Mouse (Mus musculus) thymus, adult 2 months (tissue): ENCODE data around the gene N4bp1.

ENCODE experiments used
- CTCF ChIP-seq: fragments of 200-500 bp; IDR thresholded peaks from 2 replicates; pipeline ENCODE4 v1.5.1; 2012; ENCODE audit warnings: mild to moderate bottlenecking, control low read depth, low read length, moderate library complexity, borderline replicate concordance; ENCODE audit not compliant: control insufficient read depth, poor library complexity, insufficient read depth; ENCODE audit errors: extremely low read depth
- POLR2A ChIP-seq: fragments of 200-500 bp; IDR thresholded peaks from 2 replicates; pipeline ENCODE4 v1.6.1; 2012; ENCODE audit warnings: mild to moderate bottlenecking, low read length, control low read depth, moderate library complexity; ENCODE audit not compliant: control insufficient read depth, poor library complexity, insufficient read depth; ENCODE audit errors: extremely low read depth

- no peak for TF ChIP-seq CTCF
- TF ChIP-seq POLR2A, result no peak
These were observed 87.4 kb downstream of the N4bp1 start for GRCm38 (mm10) chr8:86797705-86798104.
